Mouse (Mus musculus) cerebellum, postnatal 10 days (tissue): Measurements from ENCODE around the gene Iqsec1.
A peak's percentile ranks its signal among the peaks of the same experiment; 100 is the strongest.

ENCODE experiments used
- DNase-seq, 2 experiments: peaks; one replicate each; pipeline ENCODE4 v3.0.0; 2021; ENCODE audit warnings: mixed read lengths in 2 of 2

Gene Iqsec1

DNA sequence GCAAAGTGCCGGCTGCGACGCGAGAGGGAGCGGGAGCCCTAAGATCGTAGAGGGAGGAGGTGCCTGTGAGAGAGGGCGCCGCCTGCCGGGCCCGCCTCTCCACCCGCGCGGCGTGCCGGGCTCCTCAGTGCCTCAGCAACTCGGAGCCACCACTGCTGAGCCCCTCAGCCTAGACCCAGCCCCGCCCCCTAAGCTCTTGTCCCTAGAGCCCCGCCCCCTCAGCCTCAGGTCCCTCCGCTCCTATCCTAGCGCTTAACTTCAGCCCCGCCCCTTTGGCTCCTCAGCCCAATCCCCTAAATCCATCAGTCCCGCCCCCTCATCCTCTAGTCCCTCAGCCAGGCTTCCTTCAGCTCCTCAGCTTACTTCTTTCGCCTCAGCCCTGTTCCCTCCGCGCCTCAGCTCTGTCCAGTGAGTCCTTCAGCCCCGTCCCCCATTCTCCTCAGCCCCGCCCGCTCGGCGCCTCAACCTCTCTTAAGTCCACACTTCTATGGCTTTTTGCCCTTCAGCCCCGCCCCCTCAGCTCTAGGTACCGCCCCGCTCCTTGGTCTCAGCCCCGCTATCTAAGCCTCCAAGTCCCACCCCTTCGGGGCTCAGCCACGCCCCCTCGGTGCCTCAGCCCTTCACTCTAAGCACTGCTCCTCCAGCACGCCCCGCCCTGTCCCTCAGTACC lies at the start of gene Iqsec1:
Gene Iqsec1, minus strand, starts transcription at position 38 of the 670 bp plus-strand sequence.
- peak; percentile 88 to 92 for DNase-seq

DNA sequence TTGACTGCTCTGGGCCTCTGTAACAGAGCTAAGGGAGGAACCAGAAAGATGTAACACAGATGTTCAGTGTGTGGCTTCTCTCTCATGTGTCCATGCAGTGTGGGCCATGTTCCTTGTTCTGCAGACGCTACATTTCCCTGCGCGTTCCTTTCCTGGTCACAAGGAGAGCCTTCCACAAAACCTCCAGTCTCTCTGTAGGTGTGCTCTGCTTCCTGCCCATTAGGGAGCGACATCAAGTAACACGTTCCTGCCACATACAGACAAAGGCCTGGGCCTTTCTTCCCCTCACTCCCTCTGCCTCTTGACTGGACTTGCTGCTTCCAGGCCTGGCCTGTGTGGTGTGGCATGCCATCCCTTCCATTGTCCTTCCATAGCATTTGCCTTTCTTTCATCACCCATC lies 39.8 kb upstream of the Iqsec1 start:
- DNase-seq = no peak

GRCm38 (mm10) chr6:91020810-91021209 lies 32.3 kb upstream of the Iqsec1 start:
- no peak for DNase-seq

DNA sequence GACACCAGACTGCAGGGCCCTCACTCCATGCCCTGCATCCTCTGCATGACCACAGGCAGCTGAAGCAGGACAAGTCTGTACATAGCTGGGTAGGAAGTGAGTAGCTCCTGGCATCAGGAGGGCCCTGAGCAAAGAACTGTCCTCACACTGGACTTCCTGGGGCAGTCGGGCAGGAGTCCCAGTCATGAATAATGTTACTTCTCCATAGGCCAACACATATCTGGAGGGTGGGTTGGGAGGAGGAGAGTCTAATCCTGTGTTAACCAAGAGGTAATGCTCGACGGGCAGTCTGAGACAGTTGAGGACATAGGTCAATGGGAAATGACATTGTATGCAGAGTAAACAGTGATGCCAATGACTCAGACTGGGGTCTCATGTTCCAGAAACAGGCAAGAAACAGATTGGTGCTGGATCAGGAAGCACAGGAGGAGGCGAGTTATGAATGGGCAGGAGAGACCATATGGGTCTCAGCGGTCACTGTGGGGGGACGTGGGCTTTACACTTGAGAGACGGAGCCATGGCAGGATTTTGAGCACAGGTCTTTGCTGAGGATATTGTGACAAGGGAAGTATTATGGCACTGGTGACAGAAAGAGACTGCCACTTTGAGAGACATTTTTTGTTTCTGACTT lies 28.2 kb upstream of the Iqsec1 start:
- DNase-seq = peak; percentile 44 to 53

GRCm38 (mm10) chr6:91014198-91014958 lies 25.9 kb upstream of the Iqsec1 start:
- DNase-seq = peak; percentile 27 to 48

- DNase-seq = no peak
Observed at GRCm38 (mm10) chr6:91012458-91012857, 24.0 kb upstream of the Iqsec1 start.

GRCm38 (mm10) chr6:91011568-91011967 lies 23.1 kb upstream of the Iqsec1 start:
- no peak for DNase-seq

- no peak for DNase-seq
Observed at GRCm38 (mm10) chr6:91008284-91008830, 19.9 kb upstream of the Iqsec1 start.

- no peak for DNase-seq
Observed at GRCm38 (mm10) chr6:91007207-91007606, 18.7 kb upstream of the Iqsec1 start.

GRCm38 (mm10) chr6:91004157-91004556 lies 15.7 kb upstream of the Iqsec1 start:
- DNase-seq = no peak

DNA sequence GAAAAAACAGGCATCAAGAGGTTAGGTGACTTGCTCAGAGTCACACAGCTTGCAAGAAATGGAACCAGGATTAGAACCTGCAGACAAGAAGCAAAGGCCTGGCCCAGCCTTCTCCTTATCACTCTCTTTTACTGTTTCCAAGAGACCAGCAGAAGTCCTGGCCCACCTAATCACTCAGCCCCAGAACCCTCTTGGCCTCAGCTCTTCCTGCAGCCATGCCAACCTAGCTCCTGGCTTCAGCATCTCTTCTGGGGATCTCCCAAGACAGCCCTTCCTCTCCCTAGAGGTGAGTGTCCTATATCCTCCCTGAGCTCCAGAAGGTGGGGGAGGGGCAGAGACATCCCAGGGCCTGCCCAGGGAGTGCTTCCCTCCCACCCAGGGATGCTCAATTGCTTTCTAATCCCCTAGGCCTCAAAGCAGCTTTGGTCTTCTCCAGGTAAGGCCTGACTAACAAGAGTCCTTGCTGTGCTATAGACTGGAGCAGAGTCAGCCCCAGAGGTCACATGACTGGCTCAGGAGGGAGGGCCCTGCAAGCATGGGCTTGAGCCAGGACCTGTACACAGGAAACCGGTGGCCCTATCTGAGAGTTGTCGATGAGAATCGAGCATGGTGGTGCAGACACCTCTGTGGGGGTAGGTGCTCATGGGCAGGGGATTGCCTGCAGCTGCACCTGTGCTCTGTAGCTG lies 15.0 kb upstream of the Iqsec1 start:
- no peak for DNase-seq

- DNase-seq = no peak
Observed at GRCm38 (mm10) chr6:91001566-91001965, 13.1 kb upstream of the Iqsec1 start.

GRCm38 (mm10) chr6:91000819-91001525 lies 12.5 kb upstream of the Iqsec1 start:
- peak in 1 of 2 experiments; percentile 39 for DNase-seq

DNA sequence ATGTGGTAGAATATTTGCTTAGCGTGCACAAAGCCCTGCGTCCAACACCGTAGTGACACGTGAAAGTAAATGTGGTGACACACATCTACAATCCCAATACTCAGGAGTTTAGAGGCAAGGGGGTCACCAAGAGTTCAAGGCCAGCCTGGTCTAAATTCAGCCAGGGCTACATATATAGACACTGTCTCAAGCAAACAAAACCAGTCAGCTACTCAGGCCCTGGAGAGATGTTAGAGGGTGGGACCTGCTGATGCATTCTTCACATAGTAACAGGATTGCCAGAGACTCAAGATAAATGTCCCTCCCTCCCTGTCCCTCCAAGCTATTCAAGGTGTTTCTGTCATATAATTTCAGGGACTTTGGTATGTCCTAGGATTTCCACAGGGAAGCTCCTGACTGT lies 10.7 kb upstream of the Iqsec1 start:
- no peak for DNase-seq

GRCm38 (mm10) chr6:90997025-90997424 lies 8.5 kb upstream of the Iqsec1 start:
- DNase-seq = no peak

DNA sequence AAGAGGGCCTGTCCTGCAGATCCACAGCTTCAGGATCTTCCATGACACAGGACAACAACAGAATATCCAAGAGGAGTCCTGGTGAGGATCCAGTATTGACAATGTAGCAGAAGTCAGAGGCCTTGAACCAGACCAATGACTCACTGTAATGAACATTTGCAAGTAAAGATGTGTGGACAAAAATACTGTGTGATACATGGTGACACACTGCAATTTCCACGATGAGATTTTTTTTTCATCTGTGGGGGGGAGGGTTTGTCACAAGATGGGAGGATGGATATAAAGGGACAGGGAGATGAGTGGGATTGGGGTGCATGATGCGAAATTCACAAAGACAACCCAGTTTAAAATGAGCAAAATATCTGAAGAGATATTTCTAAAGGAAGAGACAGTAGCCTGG lies 7.7 kb upstream of the Iqsec1 start:
- no peak for DNase-seq

DNA sequence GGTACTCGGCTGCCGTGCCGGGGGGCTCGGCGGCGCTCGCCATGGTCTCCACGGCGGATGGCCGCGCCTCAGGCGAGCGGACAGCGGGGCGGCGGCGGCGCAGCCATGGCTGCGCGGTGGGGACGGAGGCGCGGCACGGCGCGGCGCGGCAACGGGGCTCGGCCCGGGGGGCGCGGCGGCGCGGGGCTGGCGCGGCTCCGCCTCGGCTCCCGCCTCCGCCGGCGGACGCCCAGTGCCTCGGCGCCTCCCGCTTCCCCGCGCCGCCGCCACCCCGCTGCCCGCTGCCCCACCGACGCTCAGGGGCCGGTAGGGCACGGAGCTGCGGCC lies 223 bp downstream of the Iqsec1 start:
- no peak for DNase-seq

- DNase-seq = peak; percentile 45 to 48
Observed at GRCm38 (mm10) chr6:90987561-90988298, 755 bp downstream of the Iqsec1 start.

DNA sequence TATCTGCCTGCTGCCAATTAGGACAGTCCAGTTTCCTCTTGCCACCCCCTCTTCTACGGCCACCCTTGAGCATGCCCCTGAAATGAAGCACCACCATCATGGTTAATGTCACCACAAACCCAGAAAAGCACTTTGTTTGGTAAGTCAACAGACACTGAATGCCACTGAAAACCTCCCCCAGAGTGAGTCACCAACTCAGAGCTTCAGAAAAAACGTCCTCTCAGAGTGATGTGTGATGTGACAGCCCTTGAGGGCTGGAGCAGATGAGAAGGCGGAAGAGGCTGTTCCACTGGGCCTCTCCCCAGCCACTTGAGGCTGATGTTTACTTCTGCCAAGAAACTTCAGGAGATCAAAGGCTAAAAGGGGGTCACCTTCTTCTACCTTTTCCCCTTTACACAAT lies 4.4 kb downstream of the Iqsec1 start:
- DNase-seq = no peak

- DNase-seq = no peak
Observed at GRCm38 (mm10) chr6:90974279-90974678, 14.2 kb downstream of the Iqsec1 start.

DNA sequence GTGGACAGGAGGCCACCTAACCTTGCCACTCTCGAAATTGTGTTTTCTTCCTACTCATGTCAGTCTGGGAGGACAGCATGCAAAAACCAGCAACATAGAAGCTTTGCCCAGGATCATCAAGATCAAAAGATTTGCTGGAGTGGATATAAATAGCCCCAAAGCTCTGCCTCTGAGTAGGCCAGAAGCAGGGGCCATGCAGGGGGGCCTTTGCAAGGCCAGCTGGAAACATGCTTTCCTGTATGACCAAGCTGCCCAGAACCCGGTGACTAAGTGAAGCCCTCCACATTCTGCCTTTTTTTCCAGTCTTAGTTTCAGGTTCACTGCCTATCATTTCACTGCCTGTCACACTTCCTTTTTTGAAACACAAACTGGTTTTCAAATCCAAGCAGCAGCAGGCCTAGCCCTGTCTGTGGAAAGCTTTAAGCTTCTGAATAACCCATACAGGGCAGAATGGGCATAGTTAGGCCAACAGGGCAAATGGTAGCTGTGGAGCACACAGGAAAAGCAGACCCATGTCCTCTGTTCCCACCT lies 19.1 kb downstream of the Iqsec1 start:
- peak; percentile 10 to 28 for DNase-seq
